Mouse (Mus musculus): ENCODE measurements at regions not wholly inside any gene's neighbourhood (a gene's known extent, or its start where the extent isn't known, plus 50 kb on each side); places are given as distances from the start of the nearest gene placed in this dataset.

DNA sequence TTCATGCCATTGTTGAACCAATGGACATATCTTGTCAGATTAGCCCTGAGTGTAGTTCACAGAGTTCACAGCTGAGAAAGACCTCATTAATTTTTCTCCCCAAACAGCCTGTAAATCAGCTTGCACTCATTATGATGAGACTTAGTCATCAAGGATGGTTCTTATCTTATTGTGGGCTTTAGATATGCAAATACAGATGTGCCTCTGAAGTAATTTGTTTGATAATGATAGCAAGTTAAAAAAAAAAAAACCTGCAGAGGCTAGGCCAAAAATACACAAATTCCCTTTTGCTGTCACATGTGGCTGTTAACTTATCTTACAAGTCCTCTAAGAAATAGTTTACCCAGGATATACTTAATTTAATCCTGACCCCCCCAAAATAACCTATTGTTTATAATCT is 1215.5 kb upstream of the Adgrl2 start:
- TF ChIP-seq CTCF (IDR thresholded peaks at IDR 0.05; ENCODE audit: borderline replicate concordance, insufficient read depth, low read length) (no peak), POLR2A (IDR thresholded peaks at IDR 0.05; ENCODE audit: low read depth, low read length) (no peak)
